Mouse (Mus musculus): ENCODE data around the gene Hydin. TPM values are rescaled to one million over a fixed set of nuclear protein-coding genes. Genes with fewer than 3 reads are reported as not detected.

Gene Hydin
- polyA plus RNA-seq, 1 experiment from 2014 or later: 0.34 TPM

GRCm38 (mm10) chr8:110402311-110402710 lies 135.5 kb downstream of the Hydin start:
- ATAC-seq (ENCODE audit: borderline replicate concordance, extremely low read depth, low FRiP score, low TSS enrichment): no peak
- H3K4me2 ChIP-seq: no peak overlapping the region
- no peak overlapping the region for H3K27ac ChIP-seq
- H3K9ac ChIP-seq: no peak overlapping the region
- H3K36me3 ChIP-seq: no peaks in the 10 kb centered on the region
- no peak overlapping the region for H3K4me3 ChIP-seq
- no peaks in the 10 kb centered on the region for H3K27me3 ChIP-seq
- no peaks in the 10 kb centered on the region for H3K4me1 ChIP-seq
- 81% methylated on average over 6 of the region's 6 CpGs for WGBS
- no peaks in the 10 kb centered on the region for H3K9me3 ChIP-seq

GRCm38 (mm10) chr8:110404516-110404915 lies 137.7 kb downstream of the Hydin start:
- no peak for ATAC-seq (ENCODE audit: borderline replicate concordance, extremely low read depth, low FRiP score, low TSS enrichment)
- Histone ChIP-seq H3K4me1 (no peaks in the 10 kb centered on the region), H3K4me2 (no peak overlapping the region), H3K27me3 (no peaks in the 10 kb centered on the region), H3K4me3 (no peak overlapping the region), H3K27ac (no peak overlapping the region), H3K9ac (no peak overlapping the region), H3K36me3 (no peaks in the 10 kb centered on the region), H3K9me3 (no peaks in the 10 kb centered on the region)
- 63% methylated on average over 3 of the region's 3 CpGs for WGBS

- Histone ChIP-seq H3K4me1 (0 out of 2 replicates have a peak, but pooled peaks cover 5% of the 10 kb centered on the region), H3K9me3 (no peaks in the 10 kb centered on the region), H3K36me3 (no peaks in the 10 kb centered on the region), H3K27me3 (no peaks in the 10 kb centered on the region), H3K4me3 (no peak overlapping the region), H3K4me2 (no peak overlapping the region), H3K27ac (no peak overlapping the region), H3K9ac (no peak overlapping the region)
- no peak for ATAC-seq (ENCODE audit: borderline replicate concordance, extremely low read depth, low FRiP score, low TSS enrichment)
- WGBS: 91% methylated on average over 4 of the region's 4 CpGs
These were observed 148.3 kb downstream of the Hydin start for GRCm38 (mm10) chr8:110415121-110415520.

GRCm38 (mm10) chr8:110416931-110417330 lies 150.2 kb downstream of the Hydin start:
- no peak overlapping the region for H3K4me3 ChIP-seq
- WGBS: 76% methylated on average over 3 of the region's 3 CpGs
- H3K4me2 ChIP-seq: no peak overlapping the region
- no peak overlapping the region for H3K27ac ChIP-seq
- no peak overlapping the region for H3K9ac ChIP-seq
- no peak for ATAC-seq (ENCODE audit: borderline replicate concordance, extremely low read depth, low FRiP score, low TSS enrichment)
- H3K27me3 ChIP-seq: no peaks in the 10 kb centered on the region
- no peaks in the 10 kb centered on the region for H3K9me3 ChIP-seq
- no peaks in the 10 kb centered on the region for H3K36me3 ChIP-seq
- H3K4me1 ChIP-seq: 0 out of 2 replicates have a peak, but pooled peaks cover 5% of the 10 kb centered on the region

GRCm38 (mm10) chr8:110417801-110418200 lies 151.0 kb downstream of the Hydin start:
- Histone ChIP-seq H3K4me2 (no peak overlapping the region), H3K9me3 (no peaks in the 10 kb centered on the region), H3K4me1 (0 out of 2 replicates have a peak, but pooled peaks cover 5% of the 10 kb centered on the region), H3K27ac (no peak overlapping the region), H3K9ac (no peak overlapping the region), H3K27me3 (no peaks in the 10 kb centered on the region), H3K4me3 (no peak overlapping the region), H3K36me3 (no peaks in the 10 kb centered on the region)
- ATAC-seq (ENCODE audit: borderline replicate concordance, extremely low read depth, low FRiP score, low TSS enrichment): no peak
- 91% methylated on average over 7 of the region's 7 CpGs for WGBS

- Histone ChIP-seq H3K9me3 (no peaks in the 10 kb centered on the region), H3K4me1 (0 out of 2 replicates have a peak, but pooled peaks cover 5% of the 10 kb centered on the region), H3K4me3 (no peak overlapping the region), H3K4me2 (no peak overlapping the region), H3K27ac (no peak overlapping the region), H3K9ac (no peak overlapping the region), H3K27me3 (no peaks in the 10 kb centered on the region), H3K36me3 (no peaks in the 10 kb centered on the region)
- 52% methylated on average over 5 of the region's 5 CpGs for WGBS
- ATAC-seq (ENCODE audit: borderline replicate concordance, extremely low read depth, low FRiP score, low TSS enrichment): no peak
These were observed 152.9 kb downstream of the Hydin start for GRCm38 (mm10) chr8:110419711-110420110.

- H3K9me3 ChIP-seq: no peaks in the 10 kb centered on the region
- H3K4me1 ChIP-seq: 0 out of 2 replicates have a peak, but pooled peaks cover 5% of the 10 kb centered on the region
- no peaks in the 10 kb centered on the region for H3K36me3 ChIP-seq
- H3K4me3 ChIP-seq: no peak overlapping the region
- H3K4me2 ChIP-seq: no peak overlapping the region
- no peak overlapping the region for H3K9ac ChIP-seq
- ATAC-seq (ENCODE audit: borderline replicate concordance, extremely low read depth, low FRiP score, low TSS enrichment): no peak
- H3K27ac ChIP-seq: no peak overlapping the region
- 79% methylated on average over 3 of the region's 3 CpGs for WGBS
- H3K27me3 ChIP-seq: no peaks in the 10 kb centered on the region
These were observed 153.4 kb downstream of the Hydin start for GRCm38 (mm10) chr8:110420221-110420620.

- Histone ChIP-seq H3K36me3 (no peaks in the 10 kb centered on the region), H3K9me3 (no peaks in the 10 kb centered on the region), H3K27me3 (no peaks in the 10 kb centered on the region), H3K27ac (no peak overlapping the region), H3K4me2 (no peak overlapping the region), H3K9ac (no peak overlapping the region), H3K4me1 (0 out of 2 replicates have a peak, but pooled peaks cover 5% of the 10 kb centered on the region), H3K4me3 (no peak overlapping the region)
- WGBS: 72% methylated on average over 8 of the region's 8 CpGs
- ATAC-seq (ENCODE audit: borderline replicate concordance, extremely low read depth, low FRiP score, low TSS enrichment): no peak
These were observed 157.4 kb downstream of the Hydin start for GRCm38 (mm10) chr8:110424146-110424545.

GRCm38 (mm10) chr8:110431340-110431739 lies 164.6 kb downstream of the Hydin start:
- no peak for ATAC-seq (ENCODE audit: borderline replicate concordance, extremely low read depth, low FRiP score, low TSS enrichment)
- Histone ChIP-seq H3K4me2 (no peak overlapping the region), H3K36me3 (no peaks in the 10 kb centered on the region), H3K9ac (no peak overlapping the region), H3K4me1 (no peaks in the 10 kb centered on the region), H3K27me3 (no peaks in the 10 kb centered on the region), H3K9me3 (no peaks in the 10 kb centered on the region), H3K27ac (no peak overlapping the region), H3K4me3 (no peak overlapping the region)
- WGBS: 82% methylated on average over 3 of the region's 3 CpGs

- 61% methylated on average over 4 of the region's 4 CpGs for WGBS
- H3K9ac ChIP-seq: no peak overlapping the region
- H3K36me3 ChIP-seq: no peaks in the 10 kb centered on the region
These were observed 173.8 kb downstream of the Hydin start for GRCm38 (mm10) chr8:110440528-110440927.

GRCm38 (mm10) chr8:110444276-110444675 lies 177.5 kb downstream of the Hydin start:
- H3K9me3 ChIP-seq: no peaks in the 10 kb centered on the region
- no peak overlapping the region for H3K9ac ChIP-seq
- H3K4me1 ChIP-seq: no peaks in the 10 kb centered on the region
- no peak overlapping the region for H3K4me2 ChIP-seq
- 72% methylated on average over 2 of the region's 2 CpGs for WGBS
- H3K27me3 ChIP-seq: no peaks in the 10 kb centered on the region
- ATAC-seq (ENCODE audit: borderline replicate concordance, extremely low read depth, low FRiP score, low TSS enrichment): no peak
- no peaks in the 10 kb centered on the region for H3K36me3 ChIP-seq
- no peak overlapping the region for H3K4me3 ChIP-seq
- H3K27ac ChIP-seq: no peak overlapping the region

More at GRCm38 (mm10) chr8:110440528-110440927, 173.8 kb downstream of the Hydin start:
- Histone ChIP-seq H3K4me1 (no peaks in the 10 kb centered on the region), H3K4me3 (no peak overlapping the region), H3K9me3 (no peaks in the 10 kb centered on the region), H3K27ac (no peak overlapping the region), H3K27me3 (no peaks in the 10 kb centered on the region), H3K4me2 (no peak overlapping the region)
- ATAC-seq (ENCODE audit: borderline replicate concordance, extremely low read depth, low FRiP score, low TSS enrichment): no peak

- H3K4me2 ChIP-seq: no peak overlapping the region
- 91% methylated on average over 6 of the region's 6 CpGs for WGBS
- H3K4me1 ChIP-seq: no peaks in the 10 kb centered on the region
- H3K9ac ChIP-seq: no peak overlapping the region
- no peaks in the 10 kb centered on the region for H3K27me3 ChIP-seq
- no peaks in the 10 kb centered on the region for H3K36me3 ChIP-seq
- H3K27ac ChIP-seq: no peak overlapping the region
- H3K9me3 ChIP-seq: no peaks in the 10 kb centered on the region
- H3K4me3 ChIP-seq: no peak overlapping the region
- ATAC-seq (ENCODE audit: borderline replicate concordance, extremely low read depth, low FRiP score, low TSS enrichment): no peak
These were observed 183.7 kb downstream of the Hydin start for GRCm38 (mm10) chr8:110450463-110450862.

GRCm38 (mm10) chr8:110454466-110454865 lies 187.7 kb downstream of the Hydin start:
- WGBS: 79% methylated on average over 4 of the region's 4 CpGs
- H3K9me3 ChIP-seq: no peaks in the 10 kb centered on the region
- no peak overlapping the region for H3K9ac ChIP-seq
- H3K4me1 ChIP-seq: no peaks in the 10 kb centered on the region
- no peak for ATAC-seq (ENCODE audit: borderline replicate concordance, extremely low read depth, low FRiP score, low TSS enrichment)
- no peaks in the 10 kb centered on the region for H3K27me3 ChIP-seq
- H3K36me3 ChIP-seq: no peaks in the 10 kb centered on the region
- H3K27ac ChIP-seq: no peak overlapping the region
- no peak overlapping the region for H3K4me2 ChIP-seq
- no peak overlapping the region for H3K4me3 ChIP-seq

All from lung, embryonic 15.5 days (tissue).